Mouse (Mus musculus) small intestine, adult 2 months (tissue): ENCODE measurements around the gene Sertad3. TPM values are rescaled to one million over a fixed set of nuclear protein-coding genes. Genes with fewer than 3 reads are reported as not detected.

Source experiments
- H3K27ac ChIP-seq: fragments of 200-500 bp; 2 replicates; pipeline ENCODE4 v1.5.1; 2012; ENCODE audit warnings: low read depth, low read length, control low read depth, inconsistent platforms; ENCODE audit not compliant: insufficient read depth
- H3K27me3 ChIP-seq: fragments of 200-500 bp; 2 replicates; pipeline ENCODE4 v1.6.1; 2012; ENCODE audit warnings: mild to moderate bottlenecking, moderate library complexity, low read length, inconsistent platforms; ENCODE audit not compliant: control insufficient read depth, insufficient read depth
- H3K36me3 ChIP-seq: fragments of 200-500 bp; 2 replicates; pipeline ENCODE4 v1.6.1; 2012; ENCODE audit warnings: mild to moderate bottlenecking, low read length, control low read depth, inconsistent platforms; ENCODE audit not compliant: control insufficient read depth, insufficient read depth
- H3K4me1 ChIP-seq: fragments of 200-500 bp; 2 replicates; pipeline ENCODE4 v1.6.1; 2012; ENCODE audit warnings: low read length, inconsistent platforms, mixed read lengths; ENCODE audit not compliant: control insufficient read depth, insufficient read depth, insufficient read length
- H3K4me3 ChIP-seq: fragments of 200-500 bp; 2 replicates; pipeline ENCODE4 v1.5.1; 2012; ENCODE audit warnings: low read depth, mild to moderate bottlenecking, control low read depth, inconsistent platforms, low read length, moderate library complexity
- CTCF ChIP-seq: fragments of 200-500 bp; IDR thresholded peaks from 2 replicates; pipeline ENCODE4 v1.5.1; 2012; ENCODE audit warnings: low read depth, mild to moderate bottlenecking, control low read depth, inconsistent platforms, low read length, moderate library complexity, mixed read lengths; ENCODE audit not compliant: insufficient replicate concordance, insufficient read length; ENCODE audit errors: extremely low read depth
- POLR2A ChIP-seq: fragments of 200-500 bp; IDR thresholded peaks from 2 replicates; pipeline ENCODE4 v1.6.1; 2012; ENCODE audit warnings: low read depth, mild to moderate bottlenecking, control low read depth, inconsistent platforms, low read length, moderate library complexity
- WGBS: fragments of 180-500 bp; shearing (Covaris S2); methylation state at CpG from one replicate; pipeline ENCODE4 v1.1.7; 2018; 5-methylcytosine and 5-hydroxymethylcytosine counted together
- polyA plus RNA-seq: library from polyadenylated mRNA; depleted of rRNA; stranded (reverse); fragments of >200 nt; gene quantifications from 2 replicates; pipeline ENCODE4 v1.2.3, GENCODE M21; 2012

The Sertad3 gene
- polyA plus RNA-seq, 1 experiment, result 12.8 TPM

DNA sequence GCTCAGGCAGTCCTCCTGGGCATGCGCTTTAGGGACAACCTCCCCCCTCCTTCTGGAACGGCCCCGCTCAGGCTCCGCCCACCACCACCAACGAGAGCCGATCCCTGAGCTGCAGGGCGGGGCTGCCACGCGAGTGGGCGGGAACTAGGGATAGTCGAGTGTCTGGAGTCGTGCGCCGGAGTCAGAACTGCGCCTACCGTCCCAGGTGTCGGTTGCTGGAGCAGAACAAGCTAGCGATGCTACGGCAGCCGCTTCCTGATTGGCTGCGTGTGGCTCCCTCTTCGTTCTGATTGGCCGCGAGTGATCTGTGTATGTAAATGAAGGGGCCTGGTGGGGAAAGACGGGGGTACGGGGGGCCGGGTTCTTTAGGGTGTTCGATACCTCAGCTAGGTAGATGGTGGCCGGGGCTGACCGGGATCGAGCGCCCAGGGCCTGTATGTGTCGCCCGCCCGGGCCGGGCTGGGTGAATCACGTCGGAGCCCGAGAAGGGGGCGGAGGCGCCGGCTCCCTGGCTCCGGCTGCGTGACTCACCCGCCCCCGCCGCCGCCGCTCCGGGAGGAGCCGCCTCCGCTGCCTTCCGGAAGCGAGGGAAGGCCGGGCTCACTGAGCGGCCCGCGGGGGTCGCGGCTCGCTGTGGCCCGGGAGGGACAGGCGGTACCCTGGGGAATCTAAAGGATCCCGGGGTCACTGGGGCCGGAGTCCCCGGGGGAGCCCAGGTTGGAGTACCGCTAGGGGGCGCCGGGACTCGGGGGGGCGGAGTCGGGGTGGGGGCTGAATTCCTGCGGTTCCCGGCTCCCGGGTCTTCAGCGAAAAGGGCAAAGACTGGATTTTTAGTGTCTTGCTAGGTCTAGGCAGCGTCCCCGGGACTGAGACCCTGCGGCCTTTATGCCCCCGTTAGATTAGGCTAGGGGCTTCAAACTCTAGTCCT, 13.5 kb downstream of the Sertad3 start, which contains the start of gene Sertad1:
Gene Sertad1, plus strand, starts transcription at position 141 of the 928 bp plus-strand sequence.
- Histone ChIP-seq H3K4me3 (peak within 1 kb of the TSS; percentile 78), H3K36me3 (peaks cover 12% of the 10 kb centered on the region), H3K27me3 (no peaks in the 10 kb centered on the region), H3K4me1 (peaks cover 19% of the 10 kb centered on the region), H3K27ac (peak within 1 kb of the TSS; percentile 84)
- WGBS, result under 1% methylated on average over 80 of the region's 80 CpGs
- TF ChIP-seq CTCF (peak; percentile 71; the same call in 1 of the 2 replicates), POLR2A (peak; percentile 100)

DNA sequence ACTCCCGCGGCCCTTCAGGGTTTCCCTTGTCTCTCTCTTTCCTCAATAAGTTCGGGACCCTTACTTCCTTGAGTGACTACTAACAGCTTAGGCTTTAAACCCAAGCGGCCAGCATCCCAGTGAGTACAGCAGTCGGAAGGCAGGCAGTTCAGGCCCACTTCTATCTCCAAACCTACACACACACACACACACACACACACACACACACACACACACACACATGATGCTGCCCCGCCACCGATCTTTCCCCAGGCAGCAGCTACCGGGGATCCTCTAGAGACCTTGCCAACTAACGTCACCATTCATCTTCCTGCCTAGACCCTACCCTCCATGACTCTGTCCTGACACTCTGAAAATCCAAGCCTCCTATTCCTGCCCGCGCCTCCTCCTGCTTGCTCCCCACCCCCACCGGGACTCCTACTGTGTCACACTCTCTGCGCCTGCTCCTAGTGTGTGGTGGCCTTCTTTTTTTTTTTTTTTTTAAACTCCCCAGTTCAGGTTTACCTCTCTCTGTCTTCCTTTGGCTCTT, 14.2 kb downstream of the Sertad3 start:
- TF ChIP-seq CTCF (no peak), POLR2A (no peak)
- Histone ChIP-seq H3K27me3 (no peaks in the 10 kb centered on the region), H3K4me1 (peaks cover 23% of the 10 kb centered on the region), H3K36me3 (peaks cover 12% of the 10 kb centered on the region), H3K27ac (peak overlapping the region; percentile 84), H3K4me3 (peak overlapping the region; percentile 78)
- 2% methylated on average over 13 of the region's 13 CpGs for WGBS

DNA sequence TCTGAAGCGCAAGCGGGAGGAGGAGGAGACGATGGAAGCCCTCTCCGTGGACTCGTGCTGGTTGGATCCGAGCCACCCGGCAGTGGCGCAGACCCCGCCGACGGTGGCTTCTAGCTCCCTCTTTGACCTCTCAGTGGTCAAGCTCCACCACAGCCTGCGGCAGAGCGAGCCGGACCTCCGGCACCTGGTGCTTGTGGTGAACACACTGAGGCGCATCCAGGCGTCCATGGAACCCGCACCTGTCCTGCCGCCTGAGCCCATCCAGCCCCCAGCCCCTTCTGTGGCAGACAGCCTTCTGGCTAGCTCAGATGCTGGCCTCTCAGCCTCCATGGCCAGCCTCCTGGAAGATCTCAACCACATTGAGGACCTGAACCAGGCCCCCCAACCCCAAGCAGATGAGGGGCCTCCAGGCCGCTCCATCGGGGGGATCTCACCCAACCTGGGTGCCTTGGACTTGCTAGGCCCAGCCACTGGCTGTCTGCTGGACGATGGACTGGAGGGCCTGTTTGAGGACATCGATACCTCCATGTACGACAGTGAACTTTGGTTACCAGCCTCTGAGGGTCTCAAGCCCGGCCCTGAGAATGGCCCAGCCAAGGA, 15.8 kb downstream of the Sertad3 start:
- 91% methylated on average over 25 of the region's 25 CpGs for WGBS
- TF ChIP-seq POLR2A (no peak), CTCF (no peak)
- Histone ChIP-seq H3K36me3 (peaks cover 12% of the 10 kb centered on the region), H3K4me1 (peaks cover 31% of the 10 kb centered on the region), H3K27ac (0 out of 2 replicates have a peak overlapping the region, but pooled peaks have one; percentile 86), H3K4me3 (no peak overlapping the region), H3K27me3 (no peaks in the 10 kb centered on the region)

DNA sequence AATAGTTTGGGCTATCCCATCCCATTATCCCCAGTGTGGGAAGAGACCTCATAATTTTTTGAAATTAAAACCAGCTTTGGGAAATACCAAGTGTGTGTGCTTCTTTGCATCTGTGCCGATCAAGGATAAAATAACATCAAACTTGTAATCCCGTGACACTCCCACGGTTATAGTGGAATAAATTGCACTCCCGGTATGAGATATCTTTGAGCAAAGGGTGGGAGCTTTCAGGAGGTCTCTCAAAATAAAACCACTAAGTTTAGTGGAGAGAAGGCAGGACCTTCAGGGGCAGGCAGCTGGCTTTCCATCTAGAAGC, 16.6 kb downstream of the Sertad3 start:
- peak overlapping the region; percentile 86 for H3K27ac ChIP-seq
- H3K4me3 ChIP-seq, result peak overlapping the region; percentile 62
- 18% methylated on average over 4 of the region's 4 CpGs for WGBS
- H3K36me3 ChIP-seq, result peaks cover 12% of the 10 kb centered on the region
- TF ChIP-seq POLR2A (no peak), CTCF (no peak)
- H3K4me1 ChIP-seq, result peaks cover 31% of the 10 kb centered on the region
- H3K27me3 ChIP-seq, result no peaks in the 10 kb centered on the region

DNA sequence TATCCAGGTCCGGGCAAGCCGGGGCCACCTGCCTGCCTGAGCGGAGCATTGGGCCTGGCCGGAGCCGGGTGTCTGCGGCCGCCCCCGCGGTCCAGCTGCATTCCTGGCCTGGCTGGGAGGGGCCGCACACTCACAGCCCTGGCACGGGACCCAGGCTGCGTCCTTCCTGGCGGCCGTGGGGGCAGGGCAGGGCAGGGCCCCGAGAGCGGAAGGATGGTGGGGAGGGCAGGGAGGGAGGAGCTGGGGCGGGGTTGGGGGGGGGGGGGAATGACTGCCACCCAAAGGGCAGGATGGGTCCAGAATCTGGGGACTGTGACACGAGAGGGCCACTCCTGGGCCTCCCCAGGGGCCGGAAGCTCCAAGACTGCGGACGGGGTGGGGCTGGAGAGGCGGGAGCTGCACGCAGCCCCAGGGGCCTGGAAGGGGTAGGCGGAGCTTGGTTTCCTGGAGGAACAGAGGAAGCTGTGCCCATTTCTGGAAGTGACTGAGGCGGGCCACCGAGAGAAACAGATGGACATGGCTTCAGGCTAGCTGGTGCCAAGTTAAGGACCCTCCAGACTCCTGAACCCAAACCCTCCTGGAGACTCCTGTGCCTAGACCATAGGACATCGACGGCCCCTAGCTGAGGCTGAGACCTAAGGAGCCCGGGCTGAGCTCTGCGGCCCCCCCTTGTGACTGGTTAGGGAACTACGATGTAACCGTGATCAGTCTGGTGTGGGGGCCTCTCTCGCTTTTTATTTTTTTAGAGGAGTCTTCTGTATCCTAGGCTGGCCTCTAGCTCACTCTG, 17.2 kb downstream of the Sertad3 start:
- 2% methylated on average over 32 of the region's 33 CpGs for WGBS
- Histone ChIP-seq H3K36me3 (peaks cover 12% of the 10 kb centered on the region), H3K27me3 (no peaks in the 10 kb centered on the region), H3K4me1 (peaks cover 31% of the 10 kb centered on the region), H3K27ac (peak overlapping the region; percentile 86), H3K4me3 (peak overlapping the region; percentile 62)
- TF ChIP-seq CTCF, result peak; percentile 94
- no peak; the same call in 1 of the 2 replicates for TF ChIP-seq POLR2A

DNA sequence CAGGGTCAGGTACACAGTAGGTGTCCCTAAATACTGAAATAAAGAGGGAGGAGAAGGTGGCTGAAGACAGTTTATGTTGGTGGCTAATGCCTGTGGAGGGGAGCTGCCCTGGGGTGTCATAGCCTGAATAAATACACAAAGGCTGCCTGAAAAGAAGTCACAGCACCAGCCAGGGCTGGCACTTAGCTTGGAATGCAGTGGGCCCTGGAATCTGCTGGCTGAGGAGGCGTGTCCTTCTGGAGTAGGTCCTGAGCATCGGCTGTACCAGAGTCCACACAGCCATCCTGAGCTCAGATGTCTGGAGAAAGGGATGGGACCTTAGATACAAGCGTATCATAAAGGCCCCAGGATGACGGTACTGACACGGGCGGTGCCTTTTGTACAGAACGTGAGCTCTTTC, 18.3 kb downstream of the Sertad3 start:
- TF ChIP-seq CTCF, result no peak
- TF ChIP-seq POLR2A, result no peak
- WGBS, result 59% methylated on average over 7 of the region's 7 CpGs
- H3K27ac ChIP-seq, result peak overlapping the region; percentile 36
- H3K27me3 ChIP-seq, result no peaks in the 10 kb centered on the region
- no peak overlapping the region for H3K4me3 ChIP-seq
- peaks cover 31% of the 10 kb centered on the region for H3K4me1 ChIP-seq
- peaks cover 12% of the 10 kb centered on the region for H3K36me3 ChIP-seq

DNA sequence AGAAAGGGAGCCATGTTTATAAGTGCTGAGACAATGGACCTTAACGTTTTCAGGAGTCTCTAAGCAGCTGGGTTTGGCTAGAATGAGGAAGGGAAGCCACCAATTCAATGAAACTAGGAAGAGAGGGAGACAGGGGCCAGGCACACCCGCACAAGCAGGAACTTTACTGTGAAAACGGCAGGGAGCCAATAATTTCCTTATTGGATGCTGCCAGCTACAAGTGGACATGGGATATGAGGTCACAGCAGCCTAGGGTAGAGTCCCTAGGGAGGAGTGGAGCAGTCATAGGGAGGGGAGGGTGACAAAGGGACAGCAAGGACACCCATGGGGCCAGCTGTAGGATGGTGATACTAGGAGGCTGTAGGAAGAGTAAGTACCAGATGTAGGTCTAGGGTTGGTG, 19.5 kb downstream of the Sertad3 start:
- Histone ChIP-seq H3K27ac (no peak overlapping the region), H3K36me3 (peaks cover 12% of the 10 kb centered on the region), H3K27me3 (no peaks in the 10 kb centered on the region), H3K4me3 (no peak overlapping the region), H3K4me1 (peaks cover 31% of the 10 kb centered on the region)
- 12% methylated on average over 3 of the region's 3 CpGs for WGBS
- TF ChIP-seq POLR2A (no peak), CTCF (no peak)
